Mouse (Mus musculus) cerebellum, adult 8-10 months (tissue): Measurements from ENCODE around the gene Dot1l.
"Not testable (repeated sequence)": the region's sequence is repeated elsewhere in the genome, so short reads cannot be mapped to it uniquely, and the experiment has no call there.

Experiments used
- DNase-seq: peaks from one replicate; pipeline ENCODE4 v3.0.0; 2022

Dot1l gene

DNA sequence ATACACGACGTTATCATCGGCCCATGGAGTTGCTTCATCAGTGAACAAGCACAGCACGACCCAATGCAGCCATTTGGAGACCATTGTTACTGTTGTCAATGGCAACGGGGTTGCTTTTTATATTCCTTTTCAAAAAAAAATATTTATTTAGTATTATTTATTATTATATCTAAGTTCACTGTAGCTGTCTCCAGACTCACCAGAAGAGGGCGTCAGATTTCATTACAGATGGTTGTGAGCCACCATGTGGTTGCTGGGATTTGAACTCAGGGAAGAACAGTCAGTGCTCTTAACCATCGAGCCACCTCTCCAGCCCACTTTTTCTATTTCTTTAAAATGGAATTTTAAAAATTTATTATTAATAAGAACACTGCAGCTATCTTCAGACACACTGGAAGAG lies 59.8 kb downstream of the Dot1l start:
- no peak for DNase-seq

GRCm38 (mm10) chr10:80816303-80816702 lies 61.3 kb downstream of the Dot1l start:
- not testable (repeated sequence) for DNase-seq

- no peak for DNase-seq
These were observed 62.2 kb downstream of the Dot1l start for GRCm38 (mm10) chr10:80817164-80817563.

- not testable (repeated sequence) for DNase-seq
These were observed 62.9 kb downstream of the Dot1l start for GRCm38 (mm10) chr10:80817955-80818354.

DNA sequence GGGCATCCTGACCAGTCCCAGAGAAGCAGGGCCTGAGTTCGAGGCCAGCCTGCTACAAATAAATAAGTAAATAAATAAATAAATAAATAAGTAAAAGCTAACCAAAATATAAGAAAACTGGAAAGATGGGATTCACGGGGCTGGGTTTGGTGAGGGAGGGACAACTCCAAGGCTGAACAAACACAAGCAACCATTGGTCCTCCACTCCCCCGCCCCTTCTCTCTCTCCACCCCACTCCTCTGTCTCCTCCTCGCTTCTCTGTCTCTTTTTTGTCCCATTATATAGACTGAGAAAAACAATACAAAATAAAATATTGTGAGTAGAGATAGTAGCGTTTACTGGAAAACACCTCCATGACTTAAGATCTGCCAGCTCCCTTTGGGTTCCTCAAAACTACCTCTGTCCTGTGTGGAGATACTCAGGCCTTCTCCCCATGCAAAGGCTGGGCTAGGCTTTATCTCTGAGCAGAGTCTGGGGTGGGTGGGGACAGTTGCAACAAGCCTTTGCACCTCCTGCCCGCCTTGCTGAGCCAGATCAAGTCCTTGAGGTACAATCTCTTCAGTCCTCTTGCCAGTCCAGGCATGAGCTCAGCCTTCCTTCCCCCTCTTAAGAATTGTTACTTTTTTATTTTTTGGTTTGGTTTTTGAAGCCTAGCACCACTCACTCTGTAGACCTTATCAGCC lies 63.7 kb downstream of the Dot1l start:
- no peak for DNase-seq

GRCm38 (mm10) chr10:80819406-80819805 lies 64.4 kb downstream of the Dot1l start:
- DNase-seq = no peak

DNA sequence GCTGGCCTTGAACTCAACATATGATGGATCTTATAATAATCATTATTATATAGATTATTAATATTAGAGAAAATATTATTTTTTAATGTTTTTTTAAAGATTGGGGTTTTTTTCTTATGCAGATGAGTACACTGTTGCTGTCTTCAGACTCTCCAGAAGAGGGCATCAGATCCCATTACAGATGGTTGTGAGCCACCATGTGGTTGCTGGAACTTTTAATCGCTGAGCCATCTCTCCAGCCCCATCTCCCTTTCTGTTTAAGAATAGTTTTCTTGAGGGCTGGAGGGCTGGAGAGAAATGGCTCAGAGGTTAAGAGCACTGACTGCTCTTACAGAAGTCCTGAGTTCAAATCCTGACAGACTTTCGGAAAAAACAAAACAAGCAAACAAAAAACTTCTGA lies 67.0 kb downstream of the Dot1l start:
- DNase-seq = peak; percentile 35

DNA sequence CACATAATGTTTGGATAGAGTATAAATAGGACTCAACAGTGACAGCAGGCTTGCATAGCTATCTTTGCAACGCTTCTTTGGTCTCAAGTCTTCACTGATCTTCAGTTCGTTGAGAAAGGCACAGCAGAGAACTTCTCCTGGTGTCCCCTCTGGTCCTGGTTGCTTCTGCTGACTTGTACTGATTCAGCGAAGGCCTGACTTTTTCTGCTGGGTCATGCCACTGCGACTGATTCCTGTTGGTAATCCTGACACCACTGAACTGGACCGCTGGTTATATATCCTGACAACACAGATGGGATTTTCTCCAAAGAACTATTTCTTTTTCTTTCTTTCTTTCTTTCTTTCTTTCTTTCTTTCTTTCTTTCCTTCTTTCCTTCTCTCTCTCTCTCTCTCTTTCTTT lies 67.5 kb downstream of the Dot1l start:
- no peak for DNase-seq

DNA sequence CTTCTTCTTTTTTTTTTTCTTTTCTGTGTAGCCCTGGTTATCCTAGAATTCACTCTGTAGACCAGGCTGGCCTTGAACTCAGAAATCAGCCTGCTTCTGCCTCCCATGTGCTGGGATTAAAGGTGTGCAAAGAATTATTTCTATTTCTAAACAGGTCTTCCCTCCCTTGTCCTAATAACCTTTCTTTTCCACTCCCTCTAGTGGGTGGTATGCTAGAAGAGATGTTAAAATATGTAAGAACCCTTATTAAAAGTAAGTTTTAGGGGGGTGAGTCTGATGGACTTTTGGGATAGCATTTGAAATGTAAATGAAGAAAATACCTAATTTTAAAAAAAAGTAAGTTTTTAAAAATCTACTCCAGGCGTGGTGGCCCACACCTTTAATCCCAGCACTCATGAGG lies 68.3 kb downstream of the Dot1l start:
- no peak for DNase-seq

- no peak for DNase-seq
These were observed 69.0 kb downstream of the Dot1l start for GRCm38 (mm10) chr10:80823847-80824643.

DNA sequence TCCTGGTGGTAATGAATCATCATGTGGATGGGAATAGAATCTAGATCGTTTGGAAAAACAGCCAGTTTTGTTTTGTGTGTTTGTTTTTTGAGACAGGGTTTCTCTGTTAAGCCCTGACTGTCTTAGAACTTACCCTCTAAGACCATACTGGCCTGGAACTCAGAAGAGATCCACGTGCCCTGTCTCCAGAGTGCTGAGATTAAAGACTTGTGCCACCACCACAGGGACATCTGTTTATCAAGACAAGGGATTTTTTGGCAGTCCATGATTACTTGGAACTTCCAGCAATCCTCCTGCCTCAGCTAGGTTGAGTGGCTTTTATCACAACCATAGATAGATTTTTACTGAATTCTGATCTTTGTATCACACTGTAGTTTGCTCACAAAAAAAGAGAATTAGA lies 69.8 kb downstream of the Dot1l start:
- no peak for DNase-seq

- peak; percentile 99 for DNase-seq
These were observed 71.4 kb downstream of the Dot1l start, which contains the start of gene Oaz1 for GRCm38 (mm10) chr10:80826151-80827062. Gene Oaz1, plus strand, starts transcription at chr10:80826656.

DNA sequence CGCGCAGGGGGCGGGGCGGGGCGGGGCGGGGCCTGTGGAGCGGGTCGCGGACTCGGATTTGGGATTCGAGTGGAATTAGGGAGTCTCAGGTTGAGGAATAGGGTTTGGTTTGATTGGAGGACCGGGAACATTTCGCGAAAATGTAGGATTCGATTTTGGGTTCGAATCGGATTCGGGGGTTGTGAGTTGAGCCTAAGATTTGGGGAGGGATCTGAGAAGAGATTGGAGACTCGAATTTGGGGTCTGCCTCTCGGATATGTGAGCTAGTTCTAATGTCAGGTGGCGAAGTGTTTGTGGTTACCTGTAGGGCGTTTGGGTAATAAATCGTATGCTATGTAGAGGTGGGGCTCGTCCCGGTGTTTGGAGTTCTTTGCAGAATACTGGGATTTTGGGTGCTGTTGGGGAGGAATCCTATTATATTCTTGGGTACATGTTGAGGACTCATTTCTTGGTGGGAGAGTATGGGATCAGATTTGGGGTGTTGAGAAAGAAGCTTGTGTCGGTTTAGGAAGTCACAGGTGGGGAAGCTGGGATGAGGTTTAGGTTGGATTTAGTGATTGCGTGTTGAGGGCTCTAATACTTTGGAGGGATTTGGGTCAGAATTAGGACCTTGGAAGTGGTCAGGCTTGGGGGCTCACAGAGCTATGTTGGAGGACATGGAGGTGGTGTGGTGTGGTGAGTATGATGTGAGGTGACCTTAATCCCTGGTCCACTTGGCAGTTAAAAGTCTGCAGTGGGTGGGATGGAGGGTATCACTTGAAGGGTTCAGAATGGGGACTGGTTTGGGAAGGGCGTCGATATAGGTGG lies 72.3 kb downstream of the Dot1l start:
- DNase-seq = no peak

DNA sequence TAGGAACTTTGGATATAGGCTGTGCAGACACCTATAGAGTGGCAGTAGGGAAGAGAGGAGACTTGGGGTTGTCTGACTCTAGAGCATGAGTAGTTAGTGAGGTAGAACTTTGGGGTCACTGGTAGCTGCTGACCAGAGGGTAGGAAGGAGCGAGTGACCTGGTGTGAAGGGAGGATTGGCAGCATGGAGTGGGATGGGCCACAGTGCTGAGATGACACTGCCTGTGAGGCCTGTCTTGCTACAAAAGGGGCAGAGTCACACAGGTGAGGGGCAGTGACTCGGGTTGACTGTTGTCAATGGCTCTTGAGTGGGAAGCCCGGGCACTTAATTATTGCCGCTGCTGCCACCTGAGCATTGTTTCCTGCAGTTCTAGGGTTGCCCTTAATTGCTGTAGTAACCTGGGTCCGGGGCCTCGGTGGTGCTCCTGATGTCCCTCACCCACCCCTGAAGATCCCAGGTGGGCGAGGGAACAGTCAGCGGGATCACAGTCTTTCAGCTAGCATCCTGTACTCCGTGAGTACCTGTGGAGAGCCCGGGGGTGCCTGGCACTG lies 72.9 kb downstream of the Dot1l start:
- no peak for DNase-seq

- DNase-seq = not testable (repeated sequence)
These were observed 73.6 kb downstream of the Dot1l start for GRCm38 (mm10) chr10:80828587-80828986.

- DNase-seq = no peak
These were observed 74.6 kb downstream of the Dot1l start for GRCm38 (mm10) chr10:80829359-80830278.

- no peak for DNase-seq
These were observed 76.1 kb downstream of the Dot1l start for GRCm38 (mm10) chr10:80831136-80831535.

DNA sequence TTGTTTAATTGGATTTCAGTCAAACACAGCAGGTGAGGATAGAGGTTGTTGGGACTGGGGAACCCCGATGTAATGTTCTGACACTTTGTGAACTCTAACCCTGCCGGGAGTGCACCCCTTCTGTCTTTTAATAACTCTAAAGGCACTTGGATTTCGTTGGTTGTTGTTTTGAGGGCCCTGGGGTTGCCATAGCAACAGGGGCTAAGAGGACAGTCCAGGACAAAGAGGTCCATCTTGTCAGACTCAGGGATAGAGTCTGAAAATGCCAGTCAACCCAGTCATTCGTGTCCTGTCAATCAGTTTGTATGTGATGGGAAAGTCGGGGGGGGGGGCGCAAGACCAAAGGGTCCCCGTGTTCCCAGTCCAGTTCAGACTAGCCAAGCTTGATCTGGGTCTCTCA lies 77.8 kb downstream of the Dot1l start:
- no peak for DNase-seq

DNA sequence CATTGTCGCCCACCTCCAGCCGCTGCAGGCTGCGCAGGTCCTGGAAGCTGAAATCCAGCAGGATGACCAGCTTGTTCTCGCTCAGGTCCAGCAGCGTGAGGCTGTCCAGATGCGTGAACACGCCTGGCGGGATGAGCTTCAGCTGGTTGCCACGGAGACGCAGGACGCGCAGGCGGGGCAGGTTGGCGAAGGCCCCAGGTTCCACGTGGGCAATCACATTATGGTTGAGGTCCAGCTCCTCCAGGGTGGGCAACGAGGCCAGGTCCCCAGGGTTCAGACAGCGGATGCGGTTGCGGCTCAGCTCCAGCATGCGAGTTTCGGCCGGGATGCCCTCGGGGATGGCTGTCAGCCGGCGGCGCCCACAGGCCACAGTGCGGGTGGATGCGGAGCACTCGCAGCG lies 80.6 kb downstream of the Dot1l start:
- no peak for DNase-seq

GRCm38 (mm10) chr10:80836949-80837379 lies 82.0 kb downstream of the Dot1l start:
- DNase-seq = peak; percentile 57

DNA sequence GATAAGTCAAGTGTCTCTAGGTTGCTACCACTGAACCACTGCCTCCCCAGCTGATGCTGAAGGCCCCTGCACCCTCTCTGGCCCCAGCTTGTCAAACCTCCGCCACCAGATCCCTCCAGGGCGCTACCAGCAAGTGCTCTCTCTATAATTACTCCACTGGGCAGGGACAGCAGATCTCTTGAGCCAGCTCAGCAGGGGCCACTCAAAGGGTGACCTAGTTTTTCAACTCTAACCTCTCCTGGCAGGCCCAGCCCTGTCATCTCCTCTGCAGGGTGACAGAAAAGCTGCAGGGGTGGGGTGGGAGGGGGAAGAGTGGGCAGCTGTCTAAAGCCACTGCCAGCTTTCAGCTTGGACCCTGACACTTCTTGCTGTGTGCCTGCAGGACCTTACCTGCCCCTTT lies 82.8 kb downstream of the Dot1l start:
- peak; percentile 64 for DNase-seq
